Mouse (Mus musculus) lung, adult 10 weeks (tissue): ENCODE measurements around the gene Olfr1472. TPM values are rescaled to one million over a fixed set of nuclear protein-coding genes. Genes with fewer than 3 reads are reported as not detected.

ENCODE experiments used
- polyA plus RNA-seq: library from polyadenylated mRNA; stranded (reverse); fragments of 350-450 nt; fragmentation: Illumina TruSeq; extraction: RNeasy Lipid Tissue Mini Kit (QIAGEN cat#74804); gene quantifications from one replicate; pipeline ENCODE4 v1.2.3, GENCODE M21; 2014; ENCODE audit warnings: low read depth, low replicate concordance; ENCODE audit not compliant: insufficient read depth

Olfr1472 gene
- polyA plus RNA-seq, result not detected

DNA sequence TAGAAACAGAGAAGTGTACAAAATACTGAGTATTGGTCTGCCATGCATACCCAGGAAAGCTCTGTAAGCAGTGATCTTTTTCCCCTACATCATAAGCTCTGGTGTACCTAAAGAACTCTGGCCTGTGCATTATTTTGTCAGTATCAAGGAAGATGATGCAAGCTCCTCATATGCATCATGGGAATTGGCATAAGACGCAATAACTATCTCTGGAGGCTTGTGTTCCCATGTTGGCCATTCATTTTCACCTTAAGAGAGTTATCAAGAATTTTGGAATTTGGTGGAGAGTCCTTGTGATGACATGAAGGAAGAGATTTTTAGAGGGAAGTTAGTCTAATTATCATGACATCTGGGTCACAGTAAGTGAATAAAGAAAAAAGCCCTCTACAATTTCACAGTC lies at the start of gene Olfr1472:
TSS of gene Olfr1472 (minus strand) at position 101 of the 400 bp plus-strand sequence.

GRCm38 (mm10) chr19:13500246-13500645 lies 44.4 kb upstream of the Olfr1472 start, which contains the start of gene Olfr1477:
TSS of gene Olfr1477 (plus strand) at chr19:13500546.

DNA sequence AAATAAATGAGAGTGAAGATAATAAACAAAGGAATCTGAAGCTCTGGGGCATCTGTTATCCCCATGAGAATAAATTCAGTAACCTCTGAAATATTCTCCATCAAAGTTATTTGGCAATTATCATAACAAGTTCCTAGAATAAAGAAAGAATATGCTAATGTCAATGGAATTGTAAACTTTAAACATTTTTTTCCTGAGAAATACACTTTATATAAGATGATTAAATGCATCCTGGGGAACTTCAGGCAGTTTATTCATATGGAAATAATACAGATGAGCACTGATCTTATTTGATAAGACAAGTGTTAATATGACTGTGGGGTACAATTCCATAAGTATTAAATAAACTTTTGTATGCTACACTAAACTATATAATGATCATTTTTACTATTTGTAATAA lies 24.2 kb upstream of the Olfr1472 start, which contains the start of gene Olfr1475:
TSS of gene Olfr1475 (minus strand) at position 101 of the 400 bp plus-strand sequence.

GRCm38 (mm10) chr19:13469265-13469664 lies 13.4 kb upstream of the Olfr1472 start, which contains the start of gene Olfr1474:
TSS of gene Olfr1474 (plus strand) at chr19:13469565.

DNA sequence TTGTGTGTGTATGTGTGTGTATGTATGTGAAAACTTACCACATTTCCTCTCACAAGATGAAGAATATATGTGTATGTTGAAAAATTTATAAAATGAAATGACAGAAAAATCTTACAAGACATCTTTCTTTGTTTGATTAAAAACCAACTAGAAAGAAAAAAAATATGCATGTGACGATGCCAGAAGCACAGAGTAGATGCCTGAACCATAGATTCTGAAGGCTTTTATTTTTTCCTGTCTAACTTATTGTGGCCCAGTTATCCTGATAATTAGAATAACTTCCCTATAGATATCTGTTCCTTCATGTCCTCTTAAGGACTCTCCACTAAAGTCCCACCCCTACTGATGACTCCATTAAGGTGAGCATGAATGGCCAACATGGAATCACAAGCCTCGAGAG lies 12.8 kb downstream of the Olfr1472 start, which contains the start of gene Olfr1471:
TSS of gene Olfr1471 (plus strand) at position 301 of the 400 bp plus-strand sequence.

GRCm38 (mm10) chr19:13407549-13407948 lies 48.3 kb downstream of the Olfr1472 start, which contains the start of gene Olfr1469:
TSS of gene Olfr1469 (plus strand) at chr19:13407849.

Other genes with a start within 250 kb of the Olfr1472 start
- not detected for gene Olfr1463, start 224.8 kb downstream of the Olfr1472 start, polyA plus RNA-seq
- not detected for gene Olfr1465, start 140.5 kb downstream of the Olfr1472 start, polyA plus RNA-seq
- gene Olfr1466, start 117.2 kb downstream of the Olfr1472 start, polyA plus RNA-seq, result not detected
- gene Olfr1467, start 93.8 kb downstream of the Olfr1472 start, polyA plus RNA-seq, result not detected
- not detected for gene Olfr1469, start 48.2 kb downstream of the Olfr1472 start, polyA plus RNA-seq
- gene Olfr1471, start 12.7 kb downstream of the Olfr1472 start, polyA plus RNA-seq, result not detected
- not detected for gene Olfr1474, start 13.5 kb upstream of the Olfr1472 start, polyA plus RNA-seq
- not detected for gene Olfr1475, start 24.1 kb upstream of the Olfr1472 start, polyA plus RNA-seq
- gene Olfr1477, start 44.5 kb upstream of the Olfr1472 start, polyA plus RNA-seq, result not detected
- not detected for gene Olfr1480, start 71.8 kb upstream of the Olfr1472 start, polyA plus RNA-seq
- gene Olfr1484, start 127.4 kb upstream of the Olfr1472 start, polyA plus RNA-seq, result not detected
- gene Olfr1487, start 161.3 kb upstream of the Olfr1472 start, polyA plus RNA-seq, result not detected
- not detected for gene Olfr1489, start 175.5 kb upstream of the Olfr1472 start, polyA plus RNA-seq
- not detected for gene Olfr1490, start 195.0 kb upstream of the Olfr1472 start, polyA plus RNA-seq
- gene Olfr1491, start 241.2 kb upstream of the Olfr1472 start, polyA plus RNA-seq, result not detected